Mouse (Mus musculus) frontal cortex, postnatal 36 days (tissue): ENCODE data around the gene Tspan9.

Experiments used
- DNase-seq, 2 experiments: peaks; one replicate each; pipeline ENCODE4 v3.0.0; 2022; ENCODE audit warnings: low spot score in 2 of 2

The Tspan9 gene

GRCm38 (mm10) chr6:128019119-128019518 lies 124.3 kb downstream of the Tspan9 start:
- no peak for DNase-seq

DNA sequence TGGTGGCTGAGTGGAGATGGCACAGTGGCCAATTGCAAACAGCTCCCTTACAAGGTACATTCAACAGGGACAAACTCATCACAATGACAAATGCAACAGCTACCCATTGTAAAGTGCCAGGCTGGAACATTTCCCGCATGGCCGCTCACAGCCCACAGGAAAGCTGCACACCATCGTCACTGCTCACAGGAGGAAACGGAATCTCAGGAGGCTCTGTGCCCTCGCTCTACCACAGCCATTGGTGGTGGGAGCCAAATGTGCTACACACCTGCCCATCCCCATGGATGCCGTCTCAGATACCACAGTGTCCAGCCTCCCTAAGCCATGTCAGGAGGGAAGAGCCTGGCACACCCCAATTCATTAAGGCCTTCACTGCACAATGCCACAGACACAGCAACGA lies 128.1 kb downstream of the Tspan9 start:
- DNase-seq, result no peak

- no peak for DNase-seq
Measured at GRCm38 (mm10) chr6:128011781-128012180, 131.6 kb downstream of the Tspan9 start.

DNA sequence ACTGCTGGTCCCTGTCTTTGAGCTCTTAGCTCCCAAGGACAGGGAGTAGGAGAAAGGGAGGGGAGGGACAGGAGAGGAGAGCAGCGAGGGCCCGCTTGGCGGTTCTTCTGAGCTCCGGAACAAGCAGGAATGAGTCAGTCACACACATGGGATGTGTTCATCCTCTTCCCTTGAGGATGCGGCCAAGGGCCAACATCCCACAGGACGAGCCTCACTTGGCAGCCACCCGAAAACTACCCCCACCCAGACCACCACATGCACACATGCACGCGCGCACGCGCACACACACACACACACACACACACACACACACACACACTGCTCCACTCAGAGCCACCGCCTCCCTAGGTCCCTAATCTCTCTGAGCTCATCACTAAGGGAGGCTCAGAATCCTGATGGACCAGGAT lies 132.3 kb downstream of the Tspan9 start:
- DNase-seq, result peak in 1 of 2 experiments; percentile 53

GRCm38 (mm10) chr6:128010135-128010971 lies 133.0 kb downstream of the Tspan9 start:
- DNase-seq, result no peak

DNA sequence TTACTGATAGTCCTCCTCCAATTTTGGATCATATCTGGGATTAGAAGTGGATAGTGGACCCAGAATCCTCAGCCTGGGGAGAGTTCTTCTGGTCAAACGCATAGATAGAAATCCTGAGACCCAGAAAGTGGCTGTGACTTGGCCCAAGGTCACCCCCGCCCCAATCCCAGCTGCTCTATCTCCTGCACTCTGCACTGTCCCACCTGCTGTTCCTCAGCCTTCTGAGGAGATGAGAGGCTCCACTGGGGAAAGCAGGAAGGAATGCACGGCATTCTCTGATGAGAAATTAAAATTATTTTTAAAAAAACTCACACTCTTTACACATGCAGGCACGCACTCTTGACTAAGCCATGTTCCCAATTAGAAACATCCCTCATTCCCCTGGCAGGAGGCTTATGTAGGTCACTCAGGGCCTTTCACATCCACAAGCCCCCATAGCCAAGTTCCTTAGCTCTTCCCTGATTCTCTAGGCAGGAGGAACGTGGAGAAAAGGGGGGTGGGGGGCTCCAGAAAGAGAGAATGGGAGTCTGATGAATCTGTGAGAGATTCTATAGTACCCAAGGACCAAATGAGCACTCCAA lies 135.3 kb downstream of the Tspan9 start:
- no peak for DNase-seq

- peak in 1 of 2 experiments; percentile 41 for DNase-seq
Measured at GRCm38 (mm10) chr6:128007241-128007701, 136.1 kb downstream of the Tspan9 start.

- DNase-seq, result no peak
Measured at GRCm38 (mm10) chr6:128006156-128006555, 137.2 kb downstream of the Tspan9 start.

DNA sequence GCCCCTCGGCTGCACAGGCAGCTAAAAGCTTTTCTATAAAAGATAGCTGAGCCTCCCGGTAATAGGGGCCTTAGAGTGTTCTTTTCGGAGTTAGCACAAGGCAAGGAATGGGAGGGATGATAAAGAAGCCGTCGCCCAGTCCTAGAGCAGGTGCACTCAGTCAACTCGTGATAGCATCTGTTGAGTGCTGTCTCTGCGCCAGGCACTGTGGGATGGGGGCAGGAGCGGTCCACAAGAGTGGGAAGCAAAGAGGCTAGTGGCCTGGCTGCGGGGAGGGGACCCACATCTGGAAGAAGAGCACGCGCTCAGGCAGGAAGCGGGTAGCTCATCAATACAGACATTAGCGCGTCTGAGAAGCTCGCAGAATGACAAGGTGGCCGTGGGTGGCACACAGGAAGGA lies 138.8 kb downstream of the Tspan9 start:
- DNase-seq, result no peak

- no peak for DNase-seq
Measured at GRCm38 (mm10) chr6:128003542-128003941, 139.9 kb downstream of the Tspan9 start.

DNA sequence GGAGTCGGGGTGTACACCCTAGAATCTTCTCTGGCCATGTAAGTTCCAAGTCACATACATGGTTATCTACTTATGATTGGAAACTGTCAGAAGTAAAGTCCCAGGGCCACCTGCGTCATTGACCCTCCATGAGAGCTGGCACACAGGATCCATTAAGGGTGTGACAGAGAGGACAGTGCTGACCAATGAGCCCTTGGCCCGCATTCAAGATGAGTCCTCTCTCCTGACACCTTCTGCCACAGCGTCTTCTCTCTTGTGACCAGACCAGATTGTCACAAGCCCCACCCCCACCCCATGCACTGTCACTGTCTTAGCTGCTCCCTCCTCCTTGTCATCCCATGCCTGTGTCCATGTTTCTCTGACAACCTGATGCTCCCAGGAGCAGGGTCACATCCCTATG lies 140.7 kb downstream of the Tspan9 start:
- no peak for DNase-seq

- no peak for DNase-seq
Measured at GRCm38 (mm10) chr6:128002104-128002503, 141.3 kb downstream of the Tspan9 start.

DNA sequence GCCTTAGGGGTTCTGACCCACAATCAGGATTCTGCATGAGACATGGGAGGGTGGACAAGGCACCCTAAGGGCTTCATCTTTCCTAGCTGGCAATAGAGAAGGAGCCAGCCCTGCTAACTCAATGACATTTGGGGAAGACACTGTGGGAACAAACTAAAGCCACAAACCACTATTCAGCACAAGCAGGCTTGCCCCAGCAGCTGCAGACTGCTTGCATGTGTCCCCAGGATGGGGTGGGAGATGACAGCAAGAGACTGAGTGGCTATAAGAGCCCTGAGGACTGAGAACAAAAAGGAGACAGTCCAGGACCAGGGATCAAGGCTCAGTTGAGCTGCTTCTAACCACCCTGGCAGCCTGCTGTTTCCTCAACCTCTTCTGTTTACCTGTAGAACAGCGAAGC lies 141.8 kb downstream of the Tspan9 start:
- no peak for DNase-seq

- DNase-seq, result no peak
Measured at GRCm38 (mm10) chr6:128000777-128001176, 142.6 kb downstream of the Tspan9 start.

- no peak for DNase-seq
Measured at GRCm38 (mm10) chr6:127999118-127999517, 144.3 kb downstream of the Tspan9 start.

DNA sequence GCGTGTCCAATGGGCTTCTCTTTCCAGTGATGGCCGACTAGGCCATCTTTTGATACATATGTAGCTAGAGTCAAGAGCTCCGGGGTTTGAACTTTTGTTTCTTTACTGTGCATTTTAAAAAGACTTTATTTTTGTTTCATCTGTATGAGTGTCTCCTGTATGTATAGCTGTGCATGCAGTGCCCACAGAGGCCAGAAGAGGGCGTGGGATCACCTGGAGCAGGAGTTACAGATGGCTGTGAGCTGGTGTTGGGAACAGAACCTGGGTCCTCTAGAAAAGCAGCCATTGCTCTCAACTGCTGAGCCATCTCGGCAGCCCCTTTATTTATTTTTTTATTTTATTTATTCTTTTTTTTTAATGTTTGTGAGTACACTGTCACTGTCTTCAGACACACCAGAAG lies 146.5 kb downstream of the Tspan9 start:
- DNase-seq, result no peak

- no peak for DNase-seq
Measured at GRCm38 (mm10) chr6:127992993-127993392, 150.4 kb downstream of the Tspan9 start.

- DNase-seq, result no peak
Measured at GRCm38 (mm10) chr6:127991509-127992176, 151.8 kb downstream of the Tspan9 start.

DNA sequence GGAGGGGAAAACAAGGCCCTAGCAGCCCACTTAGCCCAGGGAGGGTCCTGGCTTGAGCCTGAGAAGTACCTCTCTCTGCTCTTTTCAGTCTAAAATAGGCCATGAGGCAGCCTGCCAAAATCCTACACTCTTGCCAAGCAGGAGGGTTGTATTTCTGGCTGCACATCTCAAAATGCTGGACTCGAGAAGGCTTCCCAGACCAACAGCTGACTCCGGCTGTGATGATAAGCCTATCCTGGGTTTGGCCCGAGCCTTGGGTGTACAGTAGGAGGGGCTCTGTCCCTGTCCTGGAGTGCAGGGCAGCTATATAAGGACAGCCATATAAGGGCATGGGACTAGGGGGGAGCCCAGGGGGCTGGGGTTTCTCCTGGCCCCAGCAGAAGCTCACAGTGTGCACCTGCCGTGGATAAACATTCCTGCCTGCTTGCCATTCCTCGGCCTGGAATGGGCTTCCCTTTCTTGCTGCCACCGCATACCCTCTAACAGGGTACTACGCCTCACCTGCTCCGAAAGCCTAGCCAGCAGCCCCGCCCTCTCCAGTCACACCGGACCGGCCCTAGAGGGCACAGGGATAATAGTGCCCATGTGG lies 153.7 kb downstream of the Tspan9 start:
- peak; percentile 75 to 88 for DNase-seq

GRCm38 (mm10) chr6:127988944-127989494 lies 154.4 kb downstream of the Tspan9 start:
- DNase-seq, result no peak

GRCm38 (mm10) chr6:127987374-127987773 lies 156.0 kb downstream of the Tspan9 start:
- DNase-seq, result no peak

DNA sequence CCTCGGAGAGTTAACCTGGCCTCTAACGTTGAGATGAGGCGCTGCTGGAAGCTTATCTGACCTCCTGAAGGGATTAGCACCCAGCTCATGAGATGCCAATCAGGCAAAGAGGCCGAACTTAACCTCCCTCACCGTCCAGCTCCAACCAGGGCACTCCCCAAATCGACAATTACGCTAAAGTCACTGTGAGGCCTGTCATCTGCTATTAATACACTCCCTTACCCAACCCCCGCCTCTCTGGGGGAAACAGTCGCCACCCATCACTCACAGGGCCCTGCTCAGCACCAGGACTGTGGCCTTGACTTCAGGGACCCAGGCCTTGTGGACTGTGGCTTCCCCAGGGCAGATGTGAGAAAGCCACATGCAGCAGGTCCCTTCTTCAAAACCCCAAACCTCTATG lies 157.0 kb downstream of the Tspan9 start:
- DNase-seq, result no peak
